ENCODE assay signal across 21 mouse cellular contexts in genomic region chr14:48663531-48663930, GRCm38 (mm10). TPM values are rescaled to one million over a fixed set of nuclear protein-coding genes. Genes with fewer than 3 reads are reported as not detected.
DNase-seq lines count a peak whose midpoint lies in the region; ATAC-seq lines count a peak whose summit lies in the region.
"Had no signal": no experiment of that assay in that cellular context is flagged by ENCODE, and none has a peak within 500 bp of the region (broad histone marks: within the 10 kb centered on the region; RNA-seq: fewer than 3 reads in every experiment).

No protein-coding gene starts in this region.

- DNase-seq in embryo, embryonic 11 days, result peak; percentile 40
- no peak for DNase-seq in embryonic facial prominence, embryonic 14.5 days (ENCODE audit: low spot score)
- no peak for DNase-seq in adrenal gland, postnatal 36 days
- DNase-seq: adrenal gland, adult 2 months; cerebellum, adult 8-10 months; gastrocnemius, postnatal 25 days; left cerebral cortex, postnatal 4 days; right cerebral cortex, postnatal 4 days; thymus, postnatal 25 days had no signal

- no peak overlapping the region for H3K4me2 ChIP-seq in embryonic facial prominence, embryonic 14.5 days (ENCODE audit: low read depth, low read length)
- H3K4me2 ChIP-seq in hindbrain, embryonic 13.5 days, result no peak overlapping the region
- H3K4me2 ChIP-seq in midbrain, embryonic 13.5 days (replicated peaks), result peak overlapping the region; percentile 74
- H3K4me2 ChIP-seq in neural tube, embryonic 15.5 days, result no peak overlapping the region
- H3K4me2 ChIP-seq: kidney, embryonic 15.5 days; liver, embryonic 12.5 days; lung, embryonic 15.5 days had no signal

- WGBS in embryonic facial prominence, embryonic 14.5 days, result 6% methylated on average over 4 of the region's 4 CpGs
- under 1% methylated on average over 4 of the region's 4 CpGs for WGBS in hindbrain, embryonic 13.5 days
- 8% methylated on average over 4 of the region's 4 CpGs for WGBS in midbrain, embryonic 13.5 days
- WGBS in neural tube, embryonic 15.5 days, result 7% methylated on average over 4 of the region's 4 CpGs

- no peak overlapping the region for H3K27ac ChIP-seq in embryonic facial prominence, embryonic 14.5 days (replicated peaks; ENCODE audit: low read depth, low read length)
- no peak overlapping the region for H3K27ac ChIP-seq in hindbrain, embryonic 13.5 days
- peak overlapping the region; percentile 62 for H3K27ac ChIP-seq in midbrain, embryonic 13.5 days
- no peak overlapping the region for H3K27ac ChIP-seq in neural tube, embryonic 15.5 days (replicated peaks)
- H3K27ac ChIP-seq: kidney, embryonic 15.5 days; liver, embryonic 12.5 days; lung, embryonic 15.5 days had no signal

- no peak for ATAC-seq in embryonic facial prominence, embryonic 14.5 days (ENCODE audit: low read depth)
- ATAC-seq in hindbrain, embryonic 13.5 days (ENCODE audit: low FRiP score), result no peak
- no peak for ATAC-seq in midbrain, embryonic 13.5 days
- ATAC-seq in neural tube, embryonic 15.5 days (ENCODE audit: low FRiP score), result no peak
- ATAC-seq in activated CD4-positive, CD25-positive, alpha-beta regulatory T cell, adult 4 months, result no peak
- ATAC-seq: liver, embryonic 12.5 days had no signal

- no peak overlapping the region for H3K9ac ChIP-seq in embryonic facial prominence, embryonic 14.5 days (ENCODE audit: low read depth, low read length)
- no peak overlapping the region; the same call in 1 of the 2 replicates for H3K9ac ChIP-seq in hindbrain, embryonic 13.5 days
- H3K9ac ChIP-seq in midbrain, embryonic 13.5 days (replicated peaks), result peak overlapping the region; percentile 97
- no peak overlapping the region for H3K9ac ChIP-seq in neural tube, embryonic 15.5 days (replicated peaks)
- H3K9ac ChIP-seq: kidney, embryonic 15.5 days; liver, embryonic 12.5 days; lung, embryonic 15.5 days had no signal

- no peaks in the 10 kb centered on the region for H3K9me3 ChIP-seq in embryonic facial prominence, embryonic 14.5 days (ENCODE audit: control insufficient read depth, low read length)
- no peaks in the 10 kb centered on the region for H3K9me3 ChIP-seq in hindbrain, embryonic 13.5 days
- no peaks in the 10 kb centered on the region for H3K9me3 ChIP-seq in midbrain, embryonic 13.5 days
- H3K9me3 ChIP-seq in neural tube, embryonic 15.5 days (replicated peaks), result no peaks in the 10 kb centered on the region
- H3K9me3 ChIP-seq: kidney, embryonic 15.5 days; liver, embryonic 12.5 days; lung, embryonic 15.5 days had no signal

- no peaks in the 10 kb centered on the region for H3K4me1 ChIP-seq in embryonic facial prominence, embryonic 14.5 days (ENCODE audit: control insufficient read depth, insufficient read depth, low read length)
- peaks cover 17% of the 10 kb centered on the region; the same call in 1 of the 2 replicates for H3K4me1 ChIP-seq in hindbrain, embryonic 13.5 days (replicated peaks)
- peaks cover 56% of the 10 kb centered on the region for H3K4me1 ChIP-seq in midbrain, embryonic 13.5 days (replicated peaks)
- 0 out of 2 replicates have a peak, but pooled peaks cover 2% of the 10 kb centered on the region for H3K4me1 ChIP-seq in neural tube, embryonic 15.5 days
- H3K4me1 ChIP-seq: lung, embryonic 15.5 days had no signal

- no peaks in the 10 kb centered on the region for H3K36me3 ChIP-seq in embryonic facial prominence, embryonic 14.5 days (ENCODE audit: control insufficient read depth, insufficient read depth, low read length)
- H3K36me3 ChIP-seq in hindbrain, embryonic 13.5 days, result no peaks in the 10 kb centered on the region
- peaks cover 6% of the 10 kb centered on the region; the same call in 1 of the 2 replicates for H3K36me3 ChIP-seq in midbrain, embryonic 13.5 days
- H3K36me3 ChIP-seq in neural tube, embryonic 15.5 days, result no peaks in the 10 kb centered on the region
- H3K36me3 ChIP-seq: kidney, embryonic 15.5 days; liver, embryonic 12.5 days; lung, embryonic 15.5 days had no signal

- peaks cover 97% of the 10 kb centered on the region for H3K27me3 ChIP-seq in embryonic facial prominence, embryonic 14.5 days (replicated peaks; ENCODE audit: control insufficient read depth, insufficient read depth, low read length)
- peaks cover 95% of the 10 kb centered on the region for H3K27me3 ChIP-seq in hindbrain, embryonic 13.5 days
- peaks cover 27% of the 10 kb centered on the region for H3K27me3 ChIP-seq in midbrain, embryonic 13.5 days
- peaks cover 84% of the 10 kb centered on the region for H3K27me3 ChIP-seq in neural tube, embryonic 15.5 days (replicated peaks)

- H3K4me3 ChIP-seq in embryonic facial prominence, embryonic 14.5 days (ENCODE audit: low read depth, low read length), result peak overlapping the region; percentile 2; the same call in 1 of the 2 replicates
- H3K4me3 ChIP-seq in hindbrain, embryonic 13.5 days, result 0 out of 2 replicates have a peak overlapping the region, but pooled peaks have one; percentile 12
- H3K4me3 ChIP-seq in midbrain, embryonic 13.5 days (replicated peaks), result peak overlapping the region; percentile 69
- no peak overlapping the region for H3K4me3 ChIP-seq in neural tube, embryonic 15.5 days (replicated peaks)
- H3K4me3 ChIP-seq: erythroblast, embryonic 14.5 days; kidney, embryonic 15.5 days; liver, embryonic 12.5 days; lung, embryonic 15.5 days had no signal

RNA-seq across cellular contexts. Expression of gene Otx2, which starts 10.1 kb away (rescaled TPM):
- 5.5 and 5.7 TPM in 2 replicates for polyA plus RNA-seq in embryonic facial prominence, embryonic 14.5 days (2014; fragmentation: Nextera tagmentation; extraction: Ambion mirVana)
- polyA plus RNA-seq in hindbrain, embryonic 13.5 days (2015; fragmentation: Nextera tagmentation; extraction: Ambion mirVana), result 22.8 and 24.1 TPM in 2 replicates
- polyA plus RNA-seq in midbrain, embryonic 13.5 days (2015; fragmentation: Nextera tagmentation; extraction: Ambion mirVana), result 133 and 155 TPM in 2 replicates
- 0.14 TPM in 1 of 2 replicates, not detected in the other for polyA plus RNA-seq in neural tube, embryonic 15.5 days (2015; fragmentation: Nextera tagmentation; extraction: Ambion mirVana)
- total RNA-seq in adrenal gland, postnatal 36 days (2021), result not detected
- polyA plus RNA-seq in activated CD4-positive, CD25-positive, alpha-beta regulatory T cell, adult 4 months (2017; shearing (Covaris generic)), result under 1 TPM in 1 of 2 experiments, not detected in 1; 0.28 TPM
- total RNA-seq: adrenal gland, adult 2 months; gastrocnemius, postnatal 25 days; megakaryocyte progenitor cell, adult 5-6 weeks had no signal
- polyA plus RNA-seq: adrenal gland, adult 2 months; erythroblast, embryonic 14.5 days; heart, postnatal 0 days; intestine, embryonic 14.5 days; kidney, embryonic 15.5 days; liver, embryonic 12.5 days; lung, embryonic 15.5 days; neural tube, embryonic 14.5 days had no signal
